Mouse (Mus musculus) cortical plate, adult 2 months (tissue): ENCODE results near the gene 1700037H04Rik.

ENCODE experiments used
- CTCF ChIP-seq: fragments of 200-500 bp; IDR thresholded peaks from 2 replicates; pipeline ENCODE4 v1.5.1; 2011; ENCODE audit warnings: mild to moderate bottlenecking, control low read depth, low read length; ENCODE audit not compliant: insufficient read depth; ENCODE audit errors: extremely low read depth
- POLR2A ChIP-seq: fragments of 200-500 bp; IDR thresholded peaks from 2 replicates; pipeline ENCODE4 v1.6.1; 2011; ENCODE audit warnings: mild to moderate bottlenecking, low read length, control low read depth; ENCODE audit not compliant: insufficient read depth; ENCODE audit errors: extremely low read depth

- TF ChIP-seq CTCF (no peak), POLR2A (no peak)
These were observed 27.6 kb downstream of the 1700037H04Rik start for GRCm38 (mm10) chr2:131132111-131132888.
